Mouse (Mus musculus) activated CD4-positive, CD25-positive, alpha-beta regulatory T cell (primary cell): ENCODE results near the gene 9030025P20Rik. TPM values are rescaled to one million over a fixed set of nuclear protein-coding genes. Genes with fewer than 3 reads are reported as not detected.

Source experiments
- polyA plus RNA-seq, 2 experiments: library from polyadenylated mRNA; unstranded; fragments of 100-300 nt; shearing (Covaris generic); gene quantifications; one replicate each; pipeline ENCODE4 v1.2.1; 2017

9030025P20Rik gene
- polyA plus RNA-seq = 10 to 100 TPM; 15.6 to 22.7 TPM

DNA sequence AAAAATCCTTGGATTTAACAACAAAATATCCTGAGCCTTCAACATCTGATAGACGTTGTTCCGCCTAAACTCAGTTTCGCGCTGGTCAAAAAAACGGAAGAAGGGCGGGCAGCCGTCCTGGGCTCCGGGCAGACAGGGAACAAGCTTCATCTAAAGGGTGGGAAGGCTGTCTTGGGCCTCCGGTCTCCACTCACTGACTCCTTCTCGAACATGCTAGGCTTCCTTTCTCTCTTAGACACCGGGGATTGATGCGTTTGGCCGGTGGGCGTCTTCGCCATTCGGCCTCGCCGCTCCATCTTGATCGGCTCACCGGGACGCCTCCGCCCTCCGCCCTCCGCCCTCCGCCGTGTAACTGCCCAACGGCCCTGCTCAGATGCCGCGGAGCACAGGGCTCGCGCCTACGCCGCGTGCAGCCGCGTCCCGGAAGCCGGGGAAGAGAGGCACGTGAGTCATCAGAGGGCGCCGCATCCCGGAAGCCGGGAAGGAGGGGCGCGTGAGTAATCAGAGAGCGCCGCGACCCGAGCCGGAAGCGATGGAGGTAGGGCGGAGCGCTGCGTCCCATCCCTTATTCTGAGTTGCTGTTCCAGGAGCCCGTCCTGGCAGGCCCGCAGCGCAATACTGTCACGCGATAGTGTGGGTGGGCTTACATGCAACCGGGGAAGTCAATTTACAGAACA, at the start of gene 9030025P20Rik, which contains the start of gene Gm3417:
Gene 9030025P20Rik (plus strand): TSS at position 107 of the 677 bp plus-strand sequence.
Gene Gm3417 (minus strand): TSS at position 429 of the 677 bp plus-strand sequence.

DNA sequence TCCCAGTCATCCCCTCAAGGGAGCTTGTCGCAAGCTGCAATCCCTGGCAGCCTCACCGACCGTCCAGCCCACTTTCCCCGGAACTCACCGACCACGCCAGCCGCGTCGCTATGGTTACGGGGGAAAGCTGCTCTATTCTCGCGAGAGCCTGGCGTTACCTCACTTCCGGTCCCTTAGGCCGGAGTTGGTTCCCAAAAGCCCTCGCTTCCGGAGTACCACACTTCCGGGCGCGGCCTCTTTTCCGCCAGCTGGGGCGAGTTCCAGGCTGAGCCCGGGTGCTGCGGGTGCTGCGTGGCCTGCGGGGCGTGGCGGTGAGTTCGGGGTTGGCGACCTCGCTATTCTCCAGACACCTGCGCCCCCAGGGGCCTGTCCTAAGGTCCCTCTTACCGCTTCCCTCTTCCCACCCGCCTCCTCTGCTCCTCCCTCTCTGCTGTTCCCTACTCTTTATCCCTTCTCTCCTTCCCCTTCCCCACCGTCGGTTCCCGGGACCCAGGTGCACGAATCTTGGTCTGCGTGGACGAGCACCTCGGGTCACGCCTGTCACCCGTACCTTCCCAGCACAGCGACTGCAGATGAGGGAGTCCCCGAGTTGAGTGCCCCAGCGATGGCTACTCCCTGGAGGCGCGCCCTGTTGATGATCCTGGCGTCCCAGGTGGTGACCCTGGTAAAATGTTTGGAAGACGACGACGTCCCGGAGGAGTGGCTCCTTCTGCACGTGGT, 35.1 kb upstream of the 9030025P20Rik start, which contains the start of the genes Wdr27 and 1600012H06Rik:
Gene Wdr27 (minus strand): TSS at position 150 of the 720 bp plus-strand sequence.
Gene 1600012H06Rik (plus strand): TSS at position 176 of the 720 bp plus-strand sequence.

DNA sequence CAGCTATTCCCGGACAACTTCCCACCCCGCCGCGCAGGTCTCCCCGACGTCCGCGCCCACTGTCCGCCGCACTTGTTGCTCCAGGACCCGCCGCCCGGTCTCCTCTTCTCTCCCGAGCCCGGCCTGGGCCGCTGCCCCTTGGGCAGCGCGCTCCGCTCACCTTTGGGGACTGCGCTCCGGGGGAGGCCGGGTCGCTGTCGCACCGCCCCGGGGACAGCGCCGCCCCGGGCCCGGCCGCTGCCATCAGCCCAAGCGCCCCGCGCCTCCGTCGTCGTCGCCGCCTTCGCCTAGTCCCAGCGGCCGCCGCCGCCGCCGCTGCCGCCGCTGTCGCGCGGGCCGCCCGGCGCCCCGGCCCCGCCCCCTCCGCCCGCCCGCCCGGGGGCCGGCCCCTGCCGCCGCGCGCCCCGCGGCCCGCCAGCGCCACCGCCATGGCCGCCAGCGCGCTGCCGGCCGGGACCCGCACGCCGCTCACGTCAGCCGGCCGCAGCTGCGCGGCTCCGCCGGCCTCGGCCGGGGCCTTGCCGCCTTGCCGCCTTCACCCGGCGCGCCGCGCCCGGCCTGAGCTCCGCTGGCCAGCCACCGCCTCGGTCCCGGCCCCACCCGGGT, 17.2 kb upstream of the 9030025P20Rik start, which contains the start of gene Phf10:
Gene Phf10 (minus strand): TSS at position 323 of the 606 bp plus-strand sequence.

DNA sequence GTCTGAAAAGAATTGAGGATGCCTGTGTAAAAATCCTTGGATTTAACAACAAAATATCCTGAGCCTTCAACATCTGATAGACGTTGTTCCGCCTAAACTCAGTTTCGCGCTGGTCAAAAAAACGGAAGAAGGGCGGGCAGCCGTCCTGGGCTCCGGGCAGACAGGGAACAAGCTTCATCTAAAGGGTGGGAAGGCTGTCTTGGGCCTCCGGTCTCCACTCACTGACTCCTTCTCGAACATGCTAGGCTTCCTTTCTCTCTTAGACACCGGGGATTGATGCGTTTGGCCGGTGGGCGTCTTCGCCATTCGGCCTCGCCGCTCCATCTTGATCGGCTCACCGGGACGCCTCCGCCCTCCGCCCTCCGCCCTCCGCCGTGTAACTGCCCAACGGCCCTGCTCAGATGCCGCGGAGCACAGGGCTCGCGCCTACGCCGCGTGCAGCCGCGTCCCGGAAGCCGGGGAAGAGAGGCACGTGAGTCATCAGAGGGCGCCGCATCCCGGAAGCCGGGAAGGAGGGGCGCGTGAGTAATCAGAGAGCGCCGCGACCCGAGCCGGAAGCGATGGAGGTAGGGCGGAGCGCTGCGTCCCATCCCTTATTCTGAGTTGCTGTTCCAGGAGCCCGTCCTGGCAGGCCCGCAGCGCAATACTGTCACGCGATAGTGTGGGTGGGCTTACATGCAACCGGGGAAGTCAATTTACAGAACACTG, 31.6 kb downstream of the 9030025P20Rik start, which contains the start of gene Gm3435:
Gene Gm3435 (plus strand): TSS at position 471 of the 708 bp plus-strand sequence.

Other genes starting within 250 kb of the 9030025P20Rik start
- gene Wdr27, start 35.3 kb upstream of the 9030025P20Rik start, polyA plus RNA-seq = 1 to 10 TPM in 1 of 2 experiments, not detected in 1; 1.0 TPM
- gene 1600012H06Rik, start 35.3 kb upstream of the 9030025P20Rik start, polyA plus RNA-seq = 10 to 100 TPM; 30.3 to 30.6 TPM
- 10 to 100 TPM; 45.2 to 57.9 TPM for gene Phf10, start 17.2 kb upstream of the 9030025P20Rik start, polyA plus RNA-seq
- gene Gm3417, start 322 bp downstream of the 9030025P20Rik start, polyA plus RNA-seq = 1 to 10 TPM in 1 of 2 experiments, under 1 TPM in 1; 0.81 to 1.4 TPM
- gene Gm3435, start 31.7 kb downstream of the 9030025P20Rik start, polyA plus RNA-seq = 1 to 10 TPM; 4.1 to 8.4 TPM
- 100 to 1,000 TPM; 104 to 108 TPM for gene Ermard, start 62.7 kb downstream of the 9030025P20Rik start, polyA plus RNA-seq
- gene Tcte3, start 63.0 kb downstream of the 9030025P20Rik start, polyA plus RNA-seq = 1 to 10 TPM in 1 of 2 experiments, not detected in 1; 2.6 TPM
- 1 to 10 TPM; 1.3 to 2.6 TPM for gene Gm3448, start 63.1 kb downstream of the 9030025P20Rik start, polyA plus RNA-seq